Mouse (Mus musculus): ENCODE results near the gene Doc2g.

DNA sequence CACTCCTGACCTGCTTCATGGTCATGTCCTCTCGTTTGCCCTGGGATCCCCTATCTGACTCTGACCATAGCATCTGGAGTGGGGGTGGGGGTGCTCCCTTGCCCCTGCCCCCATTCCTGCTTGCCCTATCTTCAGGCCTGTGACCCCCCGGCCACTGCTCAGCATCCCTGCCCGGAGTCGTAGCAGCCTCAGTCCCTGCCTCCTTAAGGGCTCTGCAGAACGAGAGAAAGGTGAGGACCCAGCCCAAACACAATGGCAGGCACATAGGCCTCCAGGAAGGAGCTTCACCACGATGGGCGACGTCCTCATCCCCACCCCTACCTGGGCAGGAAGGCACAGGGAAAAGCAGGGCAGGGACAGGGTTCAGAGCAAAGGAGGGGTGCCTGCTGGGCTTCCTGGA lies 4.8 kb upstream of the Doc2g start:
- TF ChIP-seq CTCF (IDR thresholded peaks at IDR 0.05; ENCODE audit: low read depth) (no peak), EP300 (IDR thresholded peaks at IDR 0.05; ENCODE audit: low read depth) (no peak)

Data from liver, embryonic 14.5 days (tissue).